Mouse (Mus musculus) liver, embryonic 14.5 days (tissue): ENCODE results near the gene Hist3h2a.

Source experiments
- CTCF ChIP-seq: IDR thresholded peaks from 2 replicates; pipeline ENCODE4 v1.5.1; 2016; ENCODE audit warnings: antibody characterized with exemption, low read depth, control low read depth
- EP300 ChIP-seq: IDR thresholded peaks from 2 replicates; pipeline ENCODE4 v1.6.1; 2016; ENCODE audit warnings: antibody characterized with exemption, low read depth

DNA sequence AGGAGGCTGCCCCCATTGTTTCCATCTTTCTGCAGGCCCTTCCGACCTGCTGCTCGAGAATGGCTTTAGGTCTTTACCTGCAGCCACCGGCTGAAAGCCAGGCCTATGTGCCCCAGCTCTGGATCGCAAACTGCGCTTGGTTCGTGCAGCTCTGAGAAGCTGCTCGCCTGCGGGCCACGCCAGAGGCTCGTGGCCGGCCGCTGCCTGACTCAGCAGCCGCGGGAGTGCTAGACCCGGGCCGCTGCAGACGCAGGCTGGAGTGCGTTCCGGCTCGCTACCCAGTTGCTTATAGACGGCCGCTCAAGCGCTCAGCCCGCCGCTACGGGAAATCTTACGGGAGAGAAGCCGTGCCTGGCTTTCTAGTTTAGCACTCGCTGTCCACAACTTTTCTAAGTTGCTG is 22.7 kb downstream of the Hist3h2a start:
- TF ChIP-seq CTCF (no peak), EP300 (no peak)
